Mouse (Mus musculus): ENCODE data around the gene Sap30l.

Sap30l gene

DNA sequence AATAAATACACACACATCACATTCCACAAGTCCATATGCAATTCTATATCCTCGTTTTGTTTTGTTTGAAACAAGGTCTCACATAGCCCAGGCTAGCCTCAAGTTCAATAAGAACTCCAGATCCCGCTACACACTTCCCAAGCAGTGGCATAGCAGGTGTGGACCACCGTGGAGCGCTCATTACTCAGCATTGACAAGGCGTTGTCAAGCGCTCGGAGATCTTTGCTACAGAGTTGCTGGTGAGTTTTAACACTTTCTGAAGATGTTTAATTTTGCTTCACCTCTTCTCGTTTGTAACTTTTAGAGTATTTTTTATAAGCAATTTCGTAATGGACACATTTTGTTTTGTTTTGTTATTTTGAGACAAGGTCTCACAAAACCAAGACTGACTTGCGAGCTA lies 2.0 kb upstream of the Sap30l start:
- DNase-seq (ENCODE audit: low read depth, low spot score) = no peak

GRCm38 (mm10) chr11:57800266-57800951 lies 1.0 kb upstream of the Sap30l start:
- peak; percentile 67 for DNase-seq (ENCODE audit: low read depth, low spot score)

DNA sequence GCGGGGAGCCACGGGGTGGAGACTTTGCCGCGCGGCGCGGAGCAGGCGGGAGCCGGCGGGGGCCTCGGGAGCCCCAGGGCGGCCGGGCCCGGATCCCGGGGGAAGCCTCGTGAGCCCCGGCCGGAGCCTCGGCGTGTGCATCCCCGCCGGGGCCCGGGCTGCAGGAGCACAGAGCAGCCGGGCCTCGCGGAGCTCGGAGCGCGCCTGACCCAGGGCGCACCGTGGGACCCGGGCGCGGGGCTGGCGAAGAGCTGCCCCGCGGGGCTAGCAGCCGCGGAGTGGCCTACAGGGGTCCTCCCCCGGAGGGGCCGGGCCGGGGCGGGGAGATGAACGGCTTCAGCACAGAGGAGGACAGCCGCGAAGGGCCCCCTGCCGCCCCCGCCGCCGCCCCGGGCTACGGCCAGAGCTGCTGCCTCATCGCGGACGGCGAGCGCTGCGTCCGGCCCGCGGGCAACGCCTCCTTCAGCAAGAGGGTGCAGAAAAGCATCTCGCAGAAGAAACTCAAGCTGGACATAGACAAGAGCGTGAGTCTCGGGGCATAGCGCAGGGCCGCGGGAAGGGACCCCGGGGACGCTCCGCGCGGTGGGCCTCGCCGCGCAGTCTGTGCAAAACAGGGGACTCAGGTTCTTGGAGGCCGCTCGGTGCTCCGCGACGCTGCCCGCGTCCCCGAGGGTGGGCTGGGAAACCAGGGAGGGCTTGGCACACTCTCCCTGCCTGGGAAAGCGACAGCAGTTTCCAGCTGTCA lies 501 bp downstream of the Sap30l start:
- DNase-seq (ENCODE audit: low read depth, low spot score) = peak; percentile 65

GRCm38 (mm10) chr11:57802511-57802870 lies 1.1 kb downstream of the Sap30l start:
- peak; percentile 41 for DNase-seq (ENCODE audit: low read depth, low spot score)

- DNase-seq (ENCODE audit: low read depth, low spot score) = no peak
Observed at GRCm38 (mm10) chr11:57805047-57805446, 3.6 kb downstream of the Sap30l start.

- DNase-seq (ENCODE audit: low read depth, low spot score) = no peak
Observed at GRCm38 (mm10) chr11:57809017-57809731, 7.7 kb downstream of the Sap30l start.

GRCm38 (mm10) chr11:57809732-57810098 lies 8.3 kb downstream of the Sap30l start:
- no peak for DNase-seq (ENCODE audit: low read depth, low spot score)

- DNase-seq (ENCODE audit: low read depth, low spot score) = no peak
Observed at GRCm38 (mm10) chr11:57811006-57811405, 9.6 kb downstream of the Sap30l start.

DNA sequence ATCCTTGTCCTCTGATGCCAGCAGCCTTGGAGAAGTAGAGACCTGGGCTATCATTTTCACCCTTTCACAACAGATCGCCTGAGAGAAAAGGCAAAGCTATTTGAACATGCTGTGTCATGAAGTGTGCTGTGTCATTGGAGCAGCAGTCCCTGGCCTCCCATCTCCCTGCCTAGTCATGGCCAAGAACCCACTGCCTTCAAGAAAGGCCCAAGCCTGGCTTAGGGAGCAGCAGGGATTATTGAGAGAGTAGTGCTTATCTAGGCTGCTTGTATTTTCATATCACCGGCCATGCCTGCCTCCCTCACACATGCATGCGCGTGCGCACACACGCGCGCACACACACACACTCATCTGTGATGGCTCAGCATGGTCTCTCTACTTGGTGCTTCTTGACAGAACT lies 10.8 kb downstream of the Sap30l start:
- DNase-seq (ENCODE audit: low read depth, low spot score) = no peak

DNA sequence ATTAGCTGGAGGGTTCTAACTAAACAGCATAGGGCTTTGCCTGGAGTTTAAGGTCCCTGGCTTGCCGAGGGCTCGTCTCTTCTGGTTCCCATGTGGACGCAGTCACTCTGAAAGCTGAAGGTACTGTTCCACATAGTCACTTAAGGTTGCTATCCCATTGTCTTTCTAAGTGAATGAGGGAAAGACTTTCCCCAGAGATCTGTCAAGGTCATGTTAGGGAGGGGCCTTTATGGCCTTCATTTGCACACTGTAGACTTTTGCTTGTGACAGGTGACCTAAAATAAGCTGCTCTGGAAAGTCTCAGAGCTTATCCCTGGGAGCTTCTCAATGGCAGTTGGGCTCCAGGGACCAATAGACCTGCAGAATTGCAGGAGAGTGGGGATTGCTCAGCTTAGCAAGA lies 12.2 kb downstream of the Sap30l start:
- DNase-seq (ENCODE audit: low read depth, low spot score) = no peak

- DNase-seq (ENCODE audit: low read depth, low spot score) = no peak
Observed at GRCm38 (mm10) chr11:57818189-57818588, 16.8 kb downstream of the Sap30l start.

DNA sequence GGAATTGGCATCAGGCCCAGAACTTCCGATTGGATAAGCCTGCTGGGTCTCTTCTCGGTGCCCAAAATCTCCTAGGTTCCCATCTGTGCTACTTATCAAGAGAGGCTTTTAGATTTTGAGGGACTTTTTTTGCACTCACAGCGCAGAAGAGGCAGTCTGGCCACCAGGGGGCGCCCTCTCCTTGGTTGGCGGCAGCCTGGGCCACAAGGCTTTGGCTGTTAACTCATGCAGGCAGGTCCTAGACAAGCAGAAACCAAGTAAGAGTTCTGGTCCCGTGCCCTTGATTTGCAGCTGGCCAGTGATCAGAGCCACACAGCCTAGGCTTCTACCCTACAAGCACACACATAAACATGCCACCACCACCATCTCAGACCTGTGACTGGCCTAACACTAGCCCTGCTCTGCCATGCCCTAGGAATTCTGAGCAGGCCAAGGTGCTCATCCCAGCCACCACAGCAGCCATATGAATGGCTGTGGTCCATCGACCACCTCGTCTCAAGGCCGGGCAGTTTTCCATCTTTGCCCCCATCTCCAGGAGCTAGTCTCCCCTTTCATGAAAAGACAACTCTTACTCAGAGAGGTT lies 18.7 kb downstream of the Sap30l start:
- peak; percentile 74 for DNase-seq (ENCODE audit: low read depth, low spot score)

DNA sequence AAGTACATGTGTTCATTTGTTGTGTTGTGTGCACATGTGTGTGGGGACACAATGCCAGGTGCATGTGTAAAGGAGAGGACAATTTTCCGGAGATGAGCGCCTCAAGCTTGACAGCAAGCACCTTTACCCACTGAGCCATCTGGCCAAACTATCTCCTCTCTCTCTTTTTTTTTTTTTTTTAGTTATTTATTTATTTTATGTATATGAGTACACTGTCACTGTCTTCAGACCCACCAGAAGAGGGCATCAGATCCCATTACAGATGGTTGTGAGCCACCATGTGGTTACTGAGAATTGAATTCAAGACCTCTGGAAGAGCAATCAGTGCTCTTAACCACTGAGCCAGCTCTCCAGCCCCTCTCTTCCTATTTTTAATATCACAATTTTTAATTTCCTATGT lies 21.7 kb downstream of the Sap30l start:
- DNase-seq (ENCODE audit: low read depth, low spot score) = peak; percentile 8

DNA sequence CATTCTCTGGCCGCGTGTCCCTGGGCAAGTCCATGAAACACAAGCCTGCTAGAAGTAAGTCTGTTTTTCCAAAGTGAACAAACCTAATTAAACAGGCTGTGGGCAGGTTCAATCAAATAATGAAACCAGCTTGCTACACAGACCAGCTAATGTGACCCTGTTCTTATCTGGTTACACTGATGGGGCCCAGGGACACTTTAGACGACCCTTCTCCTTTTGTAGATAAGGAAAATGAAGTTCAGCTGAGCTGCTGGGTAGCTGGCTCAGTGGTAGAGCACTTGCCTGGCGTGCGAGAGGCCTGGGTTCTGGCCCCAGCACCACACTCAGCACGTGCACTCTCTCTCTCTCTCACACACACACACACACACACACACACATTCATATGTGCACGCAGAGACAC lies 22.3 kb downstream of the Sap30l start:
- DNase-seq (ENCODE audit: low read depth, low spot score) = no peak

DNA sequence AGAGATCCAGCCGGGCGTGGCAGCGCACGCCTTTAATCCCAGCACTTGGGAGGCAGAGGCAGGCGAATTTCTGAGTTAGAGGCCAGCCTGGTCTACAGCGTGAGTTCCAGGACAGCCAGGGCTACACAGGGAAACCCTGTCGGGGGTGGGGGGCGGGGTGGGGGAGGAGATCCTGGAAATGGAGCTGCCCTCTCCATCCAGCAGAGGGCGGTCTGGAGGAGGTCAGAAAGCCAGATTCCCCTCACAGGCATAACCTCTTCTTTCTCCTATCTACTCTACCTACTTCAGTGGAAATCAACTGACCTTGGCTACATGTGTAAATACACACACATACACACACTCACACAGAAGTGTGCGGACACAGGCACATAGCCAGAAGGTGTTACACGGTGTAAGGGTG lies 23.8 kb downstream of the Sap30l start:
- DNase-seq (ENCODE audit: low read depth, low spot score) = peak; percentile 31

- no peak for DNase-seq (ENCODE audit: low read depth, low spot score)
Observed at GRCm38 (mm10) chr11:57827048-57827914, 25.8 kb downstream of the Sap30l start.

- DNase-seq (ENCODE audit: low read depth, low spot score) = no peak
Observed at GRCm38 (mm10) chr11:57827915-57828545, 26.6 kb downstream of the Sap30l start.

- DNase-seq (ENCODE audit: low read depth, low spot score) = no peak
Observed at GRCm38 (mm10) chr11:57828955-57829870, 27.8 kb downstream of the Sap30l start.

GRCm38 (mm10) chr11:57829871-57830775 lies 28.7 kb downstream of the Sap30l start:
- DNase-seq (ENCODE audit: low read depth, low spot score) = no peak
